Mouse (Mus musculus): Measurements from ENCODE around the gene Vmn1r233. TPM values are rescaled to one million over a fixed set of nuclear protein-coding genes. Genes with fewer than 3 reads are reported as not detected.

Vmn1r233 gene
- polyA plus RNA-seq, 1 experiment from 2014 or later: not detected

Other genes with a start within 250 kb of the Vmn1r233 start
- gene Vmn1r228, start 210.3 kb downstream of the Vmn1r233 start, polyA plus RNA-seq (2016; fragmentation: Nextera tagmentation; extraction: Ambion mirVana): not detected in 2 replicates
- gene Vmn1r229, start 184.9 kb downstream of the Vmn1r233 start, polyA plus RNA-seq (2016; fragmentation: Nextera tagmentation; extraction: Ambion mirVana): not detected in 2 replicates
- not detected in 2 replicates for gene Vmn1r230, start 156.0 kb downstream of the Vmn1r233 start, polyA plus RNA-seq (2016; fragmentation: Nextera tagmentation; extraction: Ambion mirVana)
- not detected in 2 replicates for gene Vmn1r231, start 91.4 kb downstream of the Vmn1r233 start, polyA plus RNA-seq (2016; fragmentation: Nextera tagmentation; extraction: Ambion mirVana)
- gene Vmn1r232, start 76.8 kb downstream of the Vmn1r233 start, polyA plus RNA-seq (2016; fragmentation: Nextera tagmentation; extraction: Ambion mirVana): not detected in 2 replicates
- 471 and 496 TPM in 2 replicates for gene Ppp2r1a, start 51.2 kb downstream of the Vmn1r233 start, polyA plus RNA-seq (2016; fragmentation: Nextera tagmentation; extraction: Ambion mirVana)
- gene Zfp160, start 12.4 kb upstream of the Vmn1r233 start, polyA plus RNA-seq (2016; fragmentation: Nextera tagmentation; extraction: Ambion mirVana): 15.3 and 15.7 TPM in 2 replicates
- gene Vmn1r234, start 229.6 kb upstream of the Vmn1r233 start, polyA plus RNA-seq (2016; fragmentation: Nextera tagmentation; extraction: Ambion mirVana): not detected in 2 replicates